Mouse (Mus musculus) embryonic fibroblast, embryonic 13.5 days (primary cell): ENCODE data around the gene Slc20a1.

Source experiments
- CTCF ChIP-seq: IDR thresholded peaks from 2 replicates; pipeline ENCODE4 v1.5.1; 2011; ENCODE audit warnings: mild to moderate bottlenecking, control low read depth, low read length, moderate library complexity, borderline replicate concordance; ENCODE audit not compliant: insufficient read depth
- POLR2A ChIP-seq: IDR thresholded peaks from 2 replicates; pipeline ENCODE4 v1.6.1; 2011; ENCODE audit warnings: low read depth, mild to moderate bottlenecking, control low read depth, low read length, moderate library complexity

DNA sequence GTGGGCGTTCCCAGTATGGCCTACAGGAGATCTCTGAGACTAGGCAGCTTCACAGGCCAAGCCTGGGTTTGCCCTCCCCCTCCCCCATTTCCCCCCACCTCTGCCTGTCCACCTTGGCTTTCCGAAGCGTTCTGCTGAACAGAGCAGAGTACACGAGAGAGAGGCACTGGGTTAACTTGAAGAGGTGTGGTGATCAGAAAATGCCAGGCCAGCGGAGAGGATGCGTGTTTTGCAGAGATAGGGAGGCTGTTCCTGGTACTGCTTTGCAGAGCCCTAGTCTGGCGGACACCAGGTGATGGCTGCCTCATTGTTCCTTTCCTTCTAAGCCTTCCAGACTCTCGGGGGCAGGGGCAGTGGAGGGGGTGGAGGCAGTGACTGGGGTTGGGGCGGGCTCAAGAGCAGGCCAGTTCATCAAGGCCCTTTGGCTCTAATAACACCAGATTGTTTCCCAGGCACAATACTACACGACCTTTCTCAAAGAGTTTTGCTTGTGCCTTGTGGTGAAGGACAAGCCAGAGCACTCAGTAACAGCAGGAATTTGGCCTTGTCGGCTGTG, 27.8 kb downstream of the Slc20a1 start:
- TF ChIP-seq POLR2A (no peak), CTCF (no peak)
